Mouse (Mus musculus) CH12.LX (cell line): Measurements from ENCODE around the gene Khdc1a. TPM values are rescaled to one million over a fixed set of nuclear protein-coding genes. Genes with fewer than 3 reads are reported as not detected.
"Not testable (repeated sequence)": the region's sequence is repeated elsewhere in the genome, so short reads cannot be mapped to it uniquely, and the experiment has no call there.

Source experiments
- DNase-seq: peaks from one replicate; pipeline ENCODE4 v3.0.0-alpha.2; 2013; ENCODE audit errors: extremely low read depth
- H3K27ac ChIP-seq: 2 replicates; pipeline ENCODE4 v1.5.1; 2012; ENCODE audit warnings: low read depth, mild to moderate bottlenecking, control low read depth, moderate library complexity; ENCODE audit not compliant: insufficient read depth
- H3K27me3 ChIP-seq: replicated peaks from 2 replicates; pipeline ENCODE3; 2012; ENCODE audit warnings: inconsistent platforms
- H3K36me3 ChIP-seq, 2 experiments: replicated peaks in 1 of 2; 2 replicates each; pipeline versions ENCODE3 to v1.6.1; 2012; ENCODE audit warnings: inconsistent platforms in 1 of 2, low read length in 1 of 2, mild to moderate bottlenecking in 1 of 2, mixed read lengths in 1 of 2, moderate library complexity in 1 of 2; ENCODE audit not compliant: control insufficient read depth in 1 of 2, insufficient read depth in 1 of 2
- H3K4me1 ChIP-seq, 2 experiments: 2 replicates each; pipeline ENCODE4 v1.6.1; 2012; ENCODE audit warnings: inconsistent platforms in 1 of 2, moderate library complexity in 1 of 2; ENCODE audit not compliant: insufficient read depth in 2 of 2, control insufficient read depth in 1 of 2
- H3K4me2 ChIP-seq: 2 replicates; pipeline ENCODE4 v1.6.1; 2012; ENCODE audit warnings: low read depth, mild to moderate bottlenecking, control low read depth; ENCODE audit not compliant: poor library complexity, insufficient read depth, severe bottlenecking
- H3K4me3 ChIP-seq, 3 experiments: fragments of 150-350 bp in 1 of 3; sonication (generic) in 1 of 3; replicated peaks in 1 of 3; 2 replicates each; pipeline versions ENCODE3 to v1.5.1; 2011 to 2012; ENCODE audit warnings: low read depth in 2 of 3, low read length in 2 of 3, mild to moderate bottlenecking in 2 of 3, moderate library complexity in 2 of 3, control low read depth in 1 of 3, improper control_type of control experiment in 1 of 3, inconsistent platforms in 1 of 3, mixed read lengths in 1 of 3; ENCODE audit not compliant: poor library complexity in 1 of 3
- H3K79me2 ChIP-seq: replicated peaks from 2 replicates; pipeline ENCODE4 v1.6.1; 2012; ENCODE audit warnings: mild to moderate bottlenecking, moderate library complexity; ENCODE audit not compliant: control insufficient read depth, poor library complexity, insufficient read depth, severe bottlenecking; ENCODE audit errors: extremely low read depth
- H3K9ac ChIP-seq: 2 replicates; pipeline ENCODE4 v1.6.1; 2012; ENCODE audit warnings: low read depth, mild to moderate bottlenecking, control low read depth, moderate library complexity; ENCODE audit not compliant: insufficient read depth
- H3K9me3 ChIP-seq: replicated peaks from 2 replicates; pipeline ENCODE3; 2012; ENCODE audit warnings: low read length, inconsistent platforms, mixed read lengths
- BHLHE40 ChIP-seq: IDR thresholded peaks from 2 replicates; pipeline ENCODE4 v1.6.1; 2011; ENCODE audit warnings: mild to moderate bottlenecking, low read depth, low read length, improper control_type of control experiment
- CTCF ChIP-seq, 2 experiments: IDR thresholded peaks in 1 of 2; conservative IDR thresholded peaks in 1 of 2; 2 replicates each; pipeline ENCODE4 v1.5.1; 2011 to 2012; ENCODE audit warnings: low read depth in 2 of 2, low read length in 2 of 2, improper control_type of control experiment in 1 of 2, inconsistent platforms in 1 of 2, mild to moderate bottlenecking in 1 of 2, moderate library complexity in 1 of 2
- ELF1 ChIP-seq: IDR thresholded peaks from 2 replicates; pipeline ENCODE4 v1.6.1; 2014; ENCODE audit warnings: low read depth, mild to moderate bottlenecking, inconsistent platforms, low read length, improper control_type of control experiment
- ETS1 ChIP-seq: conservative IDR thresholded peaks from 2 replicates; pipeline ENCODE4 v1.6.1; 2012; ENCODE audit warnings: low read depth, mild to moderate bottlenecking, inconsistent platforms, low read length, improper control_type of control experiment, moderate library complexity
- GABPA ChIP-seq: IDR thresholded peaks from 2 replicates; pipeline ENCODE4 v1.6.1; 2012; ENCODE audit warnings: low read depth, low read length, improper control_type of control experiment, inconsistent platforms; ENCODE audit not compliant: insufficient replicate concordance
- KAT2A ChIP-seq: IDR thresholded peaks from 2 replicates; pipeline ENCODE4 v1.6.1; 2012; ENCODE audit warnings: low read length, improper control_type of control experiment, inconsistent platforms; ENCODE audit not compliant: insufficient replicate concordance
- MEF2A ChIP-seq: IDR thresholded peaks from 2 replicates; pipeline ENCODE4 v1.6.1; 2014; ENCODE audit warnings: low read depth, mild to moderate bottlenecking, inconsistent platforms, low read length, improper control_type of control experiment, borderline replicate concordance
- MYC ChIP-seq: IDR thresholded peaks from 2 replicates; pipeline ENCODE4 v1.6.1; 2011; ENCODE audit warnings: low read depth, mild to moderate bottlenecking, improper control_type of control experiment, low read length
- NRF1 ChIP-seq: IDR thresholded peaks from 2 replicates; pipeline ENCODE4 v1.6.1; 2014; ENCODE audit warnings: low read depth, mild to moderate bottlenecking, inconsistent platforms, low read length, improper control_type of control experiment, moderate library complexity
- PAX5 ChIP-seq: IDR thresholded peaks from 2 replicates; pipeline ENCODE4 v1.6.1; 2012; ENCODE audit warnings: low read length, inconsistent platforms, mixed read lengths
- POLR2AphosphoS2 ChIP-seq: IDR thresholded peaks from 2 replicates; pipeline ENCODE4 v1.6.1; 2011; ENCODE audit warnings: low read depth, low read length, improper control_type of control experiment
- RCOR1 ChIP-seq: conservative IDR thresholded peaks from 2 replicates; pipeline ENCODE4 v1.6.1; 2012; ENCODE audit warnings: low read depth, mild to moderate bottlenecking, inconsistent platforms, low read length, improper control_type of control experiment
- SIN3A ChIP-seq: IDR thresholded peaks from 2 replicates; pipeline ENCODE4 v1.6.1; 2012; ENCODE audit warnings: low read length, improper control_type of control experiment, inconsistent platforms
- SMC3 ChIP-seq: IDR thresholded peaks from 2 replicates; pipeline ENCODE4 v1.6.1; 2011; ENCODE audit warnings: low read depth, low read length, improper control_type of control experiment
- UBTF ChIP-seq: IDR thresholded peaks from 2 replicates; pipeline ENCODE4 v1.6.1; 2012; ENCODE audit warnings: low read depth, mild to moderate bottlenecking, inconsistent platforms, low read length, improper control_type of control experiment, moderate library complexity
- USF1 ChIP-seq: IDR thresholded peaks from 2 replicates; pipeline ENCODE4 v1.6.1; 2014; ENCODE audit warnings: low read depth, mild to moderate bottlenecking, inconsistent platforms, low read length, improper control_type of control experiment
- USF2 ChIP-seq: conservative IDR thresholded peaks from 2 replicates; pipeline ENCODE4 v1.6.1; 2011; ENCODE audit warnings: low read depth, low read length, improper control_type of control experiment
- ZC3H11A ChIP-seq: IDR thresholded peaks from 2 replicates; pipeline ENCODE4 v1.6.1; 2012; ENCODE audit warnings: low read depth, mild to moderate bottlenecking, inconsistent platforms, low read length, improper control_type of control experiment
- ZKSCAN1 ChIP-seq: IDR thresholded peaks from 2 replicates; pipeline ENCODE4 v1.6.1; 2012; ENCODE audit warnings: low read depth, inconsistent platforms, low read length, improper control_type of control experiment, borderline replicate concordance
- ZNF384 ChIP-seq: IDR thresholded peaks from 2 replicates; pipeline ENCODE4 v1.6.1; 2012; ENCODE audit warnings: low read depth, low read length, improper control_type of control experiment, inconsistent platforms
- dilution Hi-C: fragments of 300-500 bp; cut with MboI; formaldehyde crosslinking; loops from 2 replicates; pipeline ENCODE4 v1.14.3; 2020; ENCODE audit warnings: low sequenced_read_pairs; ENCODE audit not compliant: extremely low pct_unique_long_range_greater_than_20kb, extremely low pct_ligation_motif_present
- in situ Hi-C: fragments of 300-500 bp; cut with MboI; formaldehyde crosslinking; loops from 3 replicates; pipeline ENCODE4 v1.14.3; 2019; ENCODE audit warnings: low sequenced_read_pairs, low pct_ligation_motif_present, low pct_unique_long_range_greater_than_20kb, mixed read lengths
- polyA plus RNA-seq: library from polyadenylated mRNA; unstranded; fragments of >175 nt; gene quantifications from 2 replicates; pipeline ENCODE4 v1.2.1, GENCODE M21; 2012; ENCODE audit warnings: low read depth; ENCODE audit not compliant: insufficient read length
- total RNA-seq, 2 experiments: library from RNA; depleted of rRNA; stranded (reverse); fragments of 300-350 nt in 1 of 2; fragments of >200 nt in 1 of 2; gene quantifications; 2 replicates each; pipeline ENCODE4 v1.2.3; 2012 to 2014

Gene Khdc1a
- total and polyA plus RNA-seq, 3 experiments = not detected

DNA sequence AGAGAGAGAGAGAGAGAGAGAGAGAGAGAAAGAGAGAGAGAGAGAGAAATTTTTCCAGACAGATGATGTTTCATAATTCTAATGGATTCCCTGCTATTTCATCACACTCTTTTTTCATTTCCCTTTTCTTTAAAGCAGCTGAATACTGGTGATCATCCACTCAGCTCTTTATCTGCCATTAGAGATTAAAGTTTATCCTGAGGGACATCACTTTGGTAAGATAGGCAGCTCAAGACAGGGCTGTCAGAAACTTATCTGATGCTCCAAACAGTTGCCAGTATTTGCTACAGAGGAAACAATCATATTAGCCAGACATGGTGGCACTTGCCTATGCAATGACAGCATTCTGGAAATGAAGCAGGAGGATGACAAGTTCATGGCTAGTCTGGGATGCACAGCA lies 31.2 kb upstream of the Khdc1a start:
- Histone ChIP-seq H3K9ac (no peak overlapping the region), H3K9me3 (no peaks in the 10 kb centered on the region), H3K4me2 (no peak overlapping the region), H3K4me3 (no peak overlapping the region), H3K27me3 (no peaks in the 10 kb centered on the region), H3K79me2 (no peaks in the 10 kb centered on the region), H3K36me3 (no peaks in the 10 kb centered on the region), H3K4me1 (no peaks in the 10 kb centered on the region), H3K27ac (no peak overlapping the region)
- dilution Hi-C loops = no loop called here
- in situ Hi-C loops = no loop called here
- TF ChIP-seq ZC3H11A (no peak), BHLHE40 (no peak), USF2 (no peak), USF1 (no peak), UBTF (no peak), ETS1 (no peak), RCOR1 (no peak), MYC (no peak), ZNF384 (no peak), KAT2A (no peak), SMC3 (no peak), NRF1 (no peak), SIN3A (no peak), MEF2A (no peak), ELF1 (no peak), POLR2AphosphoS2 (no peak), ZKSCAN1 (no peak), PAX5 (no peak), GABPA (no peak), CTCF (conservative IDR thresholded peaks at IDR 0.05 in 1 of 2, IDR thresholded peaks at IDR 0.05 in 1 of 2; ENCODE audit: low read depth in 2 of 2, low read length in 2 of 2) (no peak)
- DNase-seq = no peak

DNA sequence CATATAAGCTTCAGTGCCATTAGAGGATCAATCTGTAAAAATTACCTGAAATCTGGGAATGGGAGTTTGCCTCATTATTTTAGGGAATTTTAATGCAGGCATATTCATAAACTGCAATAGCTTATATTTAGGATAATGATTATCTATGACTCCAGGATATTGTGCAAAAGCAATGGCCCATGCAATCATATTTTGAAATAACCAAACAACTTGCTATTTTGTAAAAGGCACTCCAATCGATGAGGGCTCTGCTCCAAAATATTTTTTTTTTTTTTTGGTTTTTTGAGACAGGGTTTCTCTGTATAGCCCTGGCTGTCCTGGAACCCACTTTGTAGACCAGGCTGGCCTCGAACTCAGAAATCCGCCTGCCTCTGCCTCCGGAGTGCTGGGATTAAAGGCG lies 29.2 kb upstream of the Khdc1a start:
- H3K4me3 ChIP-seq, H3K27ac ChIP-seq, H3K4me1 ChIP-seq, H3K36me3 ChIP-seq, H3K79me2 ChIP-seq, in situ Hi-C loops, dilution Hi-C loops, H3K27me3 ChIP-seq, H3K9me3 ChIP-seq, H3K9ac ChIP-seq, DNase-seq, H3K4me2 ChIP-seq: not testable (repeated sequence)
